23 mouse cellular contexts compared by ENCODE assay signal in genomic region chr2:6867297-6867696, GRCm38 (mm10).
DNase-seq lines count a peak whose midpoint lies in the region; ATAC-seq and TF ChIP-seq lines count a peak whose summit lies in the region.
"Had no signal": no experiment of that assay in that cellular context is flagged by ENCODE, and none has a peak within 500 bp of the region (broad histone marks: within the 10 kb centered on the region; RNA-seq: fewer than 3 reads in every experiment).

No protein-coding gene starts in this region.

- TF ChIP-seq CTCF in layer of hippocampus, adult 2 months (conservative IDR thresholded peaks at IDR 0.05) = no peak
- no peak for TF ChIP-seq CTCF in brain, embryonic 14.5 days (IDR thresholded peaks at IDR 0.05; ENCODE audit: borderline replicate concordance, extremely low read depth, insufficient read depth, insufficient read length)
- no peak for TF ChIP-seq CTCF in midbrain, postnatal 0 days (IDR thresholded peaks at IDR 0.05)
- TF ChIP-seq CTCF in lung, adult 2 months (IDR thresholded peaks at IDR 0.05; ENCODE audit: insufficient read depth, low read length) = no peak

- 25% methylated on average over 4 of the region's 4 CpGs for WGBS in forebrain, embryonic 15.5 days
- WGBS in midbrain, postnatal 0 days = 30% methylated on average over 4 of the region's 4 CpGs
- WGBS in lung, adult 2 months = 59% methylated on average over 4 of the region's 4 CpGs

- no peaks in the 10 kb centered on the region for H3K36me3 ChIP-seq in forebrain, embryonic 15.5 days
- no peaks in the 10 kb centered on the region for H3K36me3 ChIP-seq in midbrain, postnatal 0 days (ENCODE audit: insufficient read depth, low read length)
- H3K36me3 ChIP-seq: embryonic facial prominence, embryonic 12.5 days; heart, embryonic 13.5 days; limb, embryonic 15.5 days; liver, embryonic 15.5 days; stomach, embryonic 15.5 days had no signal

- H3K4me1 ChIP-seq in forebrain, embryonic 15.5 days = peaks cover 60% of the 10 kb centered on the region
- 0 out of 2 replicates have a peak, but pooled peaks cover 6% of the 10 kb centered on the region for H3K4me1 ChIP-seq in midbrain, postnatal 0 days (ENCODE audit: insufficient read depth, low read length)
- no peaks in the 10 kb centered on the region for H3K4me1 ChIP-seq in lung, adult 2 months (ENCODE audit: control insufficient read depth, insufficient read depth, low read length)
- H3K4me1 ChIP-seq: limb, embryonic 15.5 days; stomach, embryonic 15.5 days had no signal

- peak overlapping the region; percentile 87 for H3K4me3 ChIP-seq in layer of hippocampus, adult 2 months
- peak overlapping the region; percentile 19 for H3K4me3 ChIP-seq in forebrain, embryonic 15.5 days
- no peak overlapping the region for H3K4me3 ChIP-seq in midbrain, postnatal 0 days (ENCODE audit: low read depth, low read length)
- H3K4me3 ChIP-seq in lung, adult 2 months (replicated peaks; ENCODE audit: extremely low read depth, low read depth, low read length) = no peak overlapping the region
- H3K4me3 ChIP-seq: embryonic facial prominence, embryonic 12.5 days; erythroblast, embryonic 14.5 days; heart, embryonic 13.5 days; limb, embryonic 15.5 days; liver, embryonic 15.5 days; stomach, embryonic 15.5 days had no signal

- H3K4me2 ChIP-seq in forebrain, embryonic 15.5 days (replicated peaks) = peak overlapping the region; percentile 56
- H3K4me2 ChIP-seq in midbrain, postnatal 0 days (ENCODE audit: low read depth, low read length, poor library complexity, severe bottlenecking) = 0 out of 2 replicates have a peak overlapping the region, but pooled peaks have one; percentile 4
- H3K4me2 ChIP-seq: embryonic facial prominence, embryonic 12.5 days; heart, embryonic 13.5 days; limb, embryonic 15.5 days; liver, embryonic 15.5 days; stomach, embryonic 15.5 days had no signal

- H3K9ac ChIP-seq in forebrain, embryonic 15.5 days (replicated peaks) = peak overlapping the region; percentile 34
- H3K9ac ChIP-seq in midbrain, postnatal 0 days (replicated peaks; ENCODE audit: low read length, poor library complexity, severe bottlenecking) = no peak overlapping the region
- H3K9ac ChIP-seq: embryonic facial prominence, embryonic 12.5 days; heart, embryonic 13.5 days; limb, embryonic 15.5 days; liver, embryonic 15.5 days; stomach, embryonic 15.5 days had no signal

- H3K27me3 ChIP-seq in forebrain, embryonic 15.5 days = no peaks in the 10 kb centered on the region
- no peaks in the 10 kb centered on the region for H3K27me3 ChIP-seq in midbrain, postnatal 0 days (ENCODE audit: insufficient read depth, low read length)
- H3K27me3 ChIP-seq: embryonic facial prominence, embryonic 12.5 days; heart, embryonic 13.5 days; limb, embryonic 15.5 days; stomach, embryonic 15.5 days had no signal

- no peaks in the 10 kb centered on the region for H3K9me3 ChIP-seq in forebrain, embryonic 15.5 days
- H3K9me3 ChIP-seq in midbrain, postnatal 0 days (ENCODE audit: low read length) = no peaks in the 10 kb centered on the region
- H3K9me3 ChIP-seq: embryonic facial prominence, embryonic 12.5 days; heart, embryonic 13.5 days; limb, embryonic 15.5 days; liver, embryonic 15.5 days; stomach, embryonic 15.5 days had no signal

- ATAC-seq in forebrain, embryonic 15.5 days (replicated peaks) = no peak
- no peak for ATAC-seq in midbrain, postnatal 0 days (ENCODE audit: low FRiP score)
- ATAC-seq: intestine, embryonic 16.5 days; lung, postnatal 0 days had no signal

- TF ChIP-seq POLR2A in brain, embryonic 14.5 days (IDR thresholded peaks at IDR 0.05; ENCODE audit: borderline replicate concordance, extremely low read depth, insufficient read depth, insufficient read length, poor library complexity, severe bottlenecking) = no peak
- TF ChIP-seq POLR2A in lung, adult 2 months (IDR thresholded peaks at IDR 0.05; ENCODE audit: borderline replicate concordance, extremely low read depth, low read depth, low read length) = no peak

- H3K27ac ChIP-seq in layer of hippocampus, adult 2 months = peak overlapping the region; percentile 52
- H3K27ac ChIP-seq in forebrain, embryonic 15.5 days (replicated peaks) = peak overlapping the region; percentile 70
- H3K27ac ChIP-seq in midbrain, postnatal 0 days (ENCODE audit: low read depth, low read length) = no peak overlapping the region
- H3K27ac ChIP-seq: embryonic facial prominence, embryonic 12.5 days; heart, embryonic 13.5 days; limb, embryonic 15.5 days; liver, embryonic 15.5 days; stomach, embryonic 15.5 days had no signal

- peak in 1 of 2 experiments; percentile 7 for DNase-seq in layer of hippocampus, adult 2 months (ENCODE audit: low spot score in 2 of 2)
- DNase-seq in layer of hippocampus, adult 9-10 months (ENCODE audit: low spot score) = no peak
- DNase-seq in brain, embryonic 14.5 days (ENCODE audit: low read depth) = peak; percentile 53
- no peak for DNase-seq in midbrain, postnatal 0 days (ENCODE audit: low spot score)
- DNase-seq in kidney, postnatal 25 days = no peak
- DNase-seq in lung, adult 2 months = no peak
- DNase-seq: adrenal gland, adult 2 months; cerebellum, adult 9-11 months; gastrocnemius, postnatal 10 days; heart, adult 18-20 months; heart, postnatal 36 days; layer of hippocampus, postnatal 36 days; right cerebral cortex, postnatal 25 days; thymus, adult 2 months had no signal

Comparison
In these comparisons a context has a peak if more than half of its experiments do, and no peak if none do; other contexts are left out.
1. H3K4me3 ChIP-seq: peak in layer of hippocampus, adult 2 months (single experiment) and forebrain, embryonic 15.5 days (single experiment); none in midbrain, postnatal 0 days (single experiment) and lung, adult 2 months (single experiment).